Mouse (Mus musculus) ES-E14 (cell line): ENCODE measurements at regions not wholly inside any gene's neighbourhood (a gene's known extent, or its start where the extent isn't known, plus 50 kb on each side); places are given as distances from the start of the nearest gene placed in this dataset.

Source experiments
- DNase-seq: peaks from one replicate; pipeline ENCODE4 v3.0.0-alpha.2; 2013; ENCODE audit warnings: low read depth, low spot score
- H3K27ac ChIP-seq: 2 replicates; pipeline ENCODE4 v1.5.1; 2012; ENCODE audit warnings: low read depth, mild to moderate bottlenecking, low read length, moderate library complexity, mixed read lengths; ENCODE audit not compliant: poor library complexity, insufficient read depth, severe bottlenecking
- H3K36me3 ChIP-seq: 2 replicates; pipeline ENCODE4 v1.6.1; 2012; ENCODE audit warnings: mild to moderate bottlenecking, low read length, moderate library complexity, mixed read lengths; ENCODE audit not compliant: control insufficient read depth, poor library complexity, insufficient read depth, severe bottlenecking
- H3K4me1 ChIP-seq, 2 experiments: fragments of 150-350 bp in 1 of 2; sonication (generic) in 1 of 2; 2 replicates each; pipeline ENCODE4 v1.6.1; 2012; ENCODE audit warnings: low read length in 2 of 2, mild to moderate bottlenecking in 1 of 2, mixed read lengths in 1 of 2; ENCODE audit not compliant: control insufficient read depth in 2 of 2, insufficient read depth in 2 of 2, poor library complexity in 1 of 2
- H3K4me3 ChIP-seq, 2 experiments: fragments of 150-350 bp in 1 of 2; sonication (generic) in 1 of 2; 2 replicates each; pipeline ENCODE4 v1.5.1; 2012; ENCODE audit warnings: low read length in 2 of 2, low read depth in 1 of 2, mild to moderate bottlenecking in 1 of 2, mixed read lengths in 1 of 2; ENCODE audit not compliant: insufficient read depth in 1 of 2, poor library complexity in 1 of 2, severe bottlenecking in 1 of 2
- H3K9ac ChIP-seq: 2 replicates; pipeline ENCODE4 v1.6.1; 2012; ENCODE audit warnings: low read depth, mild to moderate bottlenecking, low read length, mixed read lengths; ENCODE audit not compliant: poor library complexity, insufficient read depth, severe bottlenecking
- H3K9me3 ChIP-seq: fragments of 150-350 bp; sonication (generic); 2 replicates; pipeline ENCODE4 v1.6.1; 2012; ENCODE audit warnings: low read depth, mild to moderate bottlenecking, low read length; ENCODE audit not compliant: control insufficient read depth, insufficient read depth
- CHD2 ChIP-seq: IDR thresholded peaks from 2 replicates; pipeline ENCODE4 v1.6.1; 2014; ENCODE audit warnings: mild to moderate bottlenecking, low read depth, low read length, inconsistent platforms
- HCFC1 ChIP-seq: IDR thresholded peaks from 2 replicates; pipeline ENCODE4 v1.6.1; 2012; ENCODE audit warnings: low read length, inconsistent platforms, borderline replicate concordance; ENCODE audit not compliant: insufficient read depth
- MAFK ChIP-seq: IDR thresholded peaks from 2 replicates; pipeline ENCODE4 v1.6.1; 2014; ENCODE audit warnings: mild to moderate bottlenecking, low read depth, low read length, inconsistent platforms; ENCODE audit not compliant: insufficient read depth
- ZC3H11A ChIP-seq: IDR thresholded peaks from 2 replicates; pipeline ENCODE4 v1.6.1; 2012; ENCODE audit warnings: low read depth, mild to moderate bottlenecking, inconsistent platforms, low read length, borderline replicate concordance
- ZNF384 ChIP-seq: IDR thresholded peaks from 2 replicates; pipeline ENCODE4 v1.6.1; 2012; ENCODE audit warnings: low read depth, low read length, inconsistent platforms
- in situ Hi-C, 2 experiments: fragments of 600-800 bp; cut with MboI; formaldehyde crosslinking; loops; one replicate each; pipeline ENCODE4 v1.15.1; 2025; ENCODE audit warnings: low sequenced_read_pairs in 2 of 2, inconsistent platforms in 1 of 2; ENCODE audit not compliant: unreplicated experiment in 2 of 2

- Histone ChIP-seq H3K9me3 (no peaks in the 10 kb centered on the region), H3K4me1 (no peaks in the 10 kb centered on the region), H3K36me3 (no peaks in the 10 kb centered on the region), H3K27ac (no peak overlapping the region), H3K4me3 (no peak overlapping the region), H3K9ac (no peak overlapping the region)
- TF ChIP-seq HCFC1 (no peak), CHD2 (no peak), MAFK (no peak), ZNF384 (no peak), ZC3H11A (no peak)
- in situ Hi-C loops = no loop called here
- DNase-seq = no peak
Measured at GRCm38 (mm10) chr11:112443890-112444289, 338.1 kb upstream of the Sox9 start.

GRCm38 (mm10) chr11:112449632-112450031 is 332.4 kb upstream of the Sox9 start:
- Histone ChIP-seq H3K9ac (no peak overlapping the region), H3K36me3 (no peaks in the 10 kb centered on the region), H3K9me3 (no peaks in the 10 kb centered on the region), H3K4me1 (no peaks in the 10 kb centered on the region), H3K4me3 (no peak overlapping the region), H3K27ac (no peak overlapping the region)
- no peak for TF ChIP-seq ZNF384
- no peak for TF ChIP-seq ZC3H11A
- TF ChIP-seq CHD2 = no peak
- no peak for DNase-seq
- in situ Hi-C loops = no loop called here

GRCm38 (mm10) chr11:112450227-112450626 is 331.8 kb upstream of the Sox9 start:
- H3K4me1 ChIP-seq = no peaks in the 10 kb centered on the region
- H3K9me3 ChIP-seq = no peaks in the 10 kb centered on the region
- no peak overlapping the region for H3K4me3 ChIP-seq
- in situ Hi-C loops = no loop called here
- H3K36me3 ChIP-seq = no peaks in the 10 kb centered on the region
- no peak overlapping the region for H3K9ac ChIP-seq
- TF ChIP-seq ZNF384 (no peak), ZC3H11A (no peak), MAFK (no peak), HCFC1 (no peak), CHD2 (no peak)
- DNase-seq = no peak
- H3K27ac ChIP-seq = no peak overlapping the region

DNA sequence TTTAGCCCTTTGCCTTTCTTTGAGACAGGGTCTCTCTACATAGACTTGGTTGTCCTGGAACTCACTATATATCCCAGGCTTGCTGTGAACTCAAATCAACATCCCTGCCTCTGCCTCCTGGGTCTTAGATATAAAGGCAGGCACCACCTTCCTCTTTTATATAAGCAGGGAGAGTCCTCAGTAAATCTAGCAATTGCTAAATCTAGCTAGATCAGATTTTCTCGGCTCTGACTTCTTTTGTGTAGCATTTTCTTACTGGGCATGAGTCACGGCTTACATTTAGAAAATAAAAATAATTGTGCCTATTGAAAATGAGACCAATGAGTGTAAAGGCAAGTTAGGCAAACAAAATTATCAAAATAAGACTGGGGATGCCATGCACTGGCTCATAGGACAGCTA is 323.9 kb upstream of the Sox9 start:
- no peak overlapping the region for H3K27ac ChIP-seq
- no peaks in the 10 kb centered on the region for H3K36me3 ChIP-seq
- H3K4me3 ChIP-seq = no peak overlapping the region
- no peaks in the 10 kb centered on the region for H3K9me3 ChIP-seq
- no peak for TF ChIP-seq MAFK
- TF ChIP-seq HCFC1 = no peak
- TF ChIP-seq ZNF384 = no peak
- TF ChIP-seq CHD2 = no peak
- no peak for TF ChIP-seq ZC3H11A
- DNase-seq = no peak
- no peaks in the 10 kb centered on the region for H3K4me1 ChIP-seq
- no peak overlapping the region for H3K9ac ChIP-seq
- in situ Hi-C loops = no loop called here

GRCm38 (mm10) chr11:112463121-112463520 is 318.9 kb upstream of the Sox9 start:
- Histone ChIP-seq H3K9me3 (no peaks in the 10 kb centered on the region), H3K27ac (no peak overlapping the region), H3K4me3 (no peak overlapping the region), H3K9ac (no peak overlapping the region), H3K4me1 (no peaks in the 10 kb centered on the region), H3K36me3 (no peaks in the 10 kb centered on the region)
- DNase-seq = no peak
- TF ChIP-seq HCFC1 (no peak), CHD2 (no peak), ZC3H11A (no peak), ZNF384 (no peak), MAFK (no peak)
- in situ Hi-C loops = no loop called here
